Mouse (Mus musculus) T-cell, adult 66 days (primary cell): ENCODE data around the gene Efhd1. TPM values are rescaled to one million over a fixed set of nuclear protein-coding genes. Genes with fewer than 3 reads are reported as not detected.

Source experiments
- total RNA-seq, 2 experiments: library from RNA; stranded (reverse); gene quantifications; 3 replicates in 1 of 2; 4 replicates in 1 of 2; pipeline ENCODE4 v1.2.4; 2023

Gene Efhd1
- not detected for total RNA-seq

DNA sequence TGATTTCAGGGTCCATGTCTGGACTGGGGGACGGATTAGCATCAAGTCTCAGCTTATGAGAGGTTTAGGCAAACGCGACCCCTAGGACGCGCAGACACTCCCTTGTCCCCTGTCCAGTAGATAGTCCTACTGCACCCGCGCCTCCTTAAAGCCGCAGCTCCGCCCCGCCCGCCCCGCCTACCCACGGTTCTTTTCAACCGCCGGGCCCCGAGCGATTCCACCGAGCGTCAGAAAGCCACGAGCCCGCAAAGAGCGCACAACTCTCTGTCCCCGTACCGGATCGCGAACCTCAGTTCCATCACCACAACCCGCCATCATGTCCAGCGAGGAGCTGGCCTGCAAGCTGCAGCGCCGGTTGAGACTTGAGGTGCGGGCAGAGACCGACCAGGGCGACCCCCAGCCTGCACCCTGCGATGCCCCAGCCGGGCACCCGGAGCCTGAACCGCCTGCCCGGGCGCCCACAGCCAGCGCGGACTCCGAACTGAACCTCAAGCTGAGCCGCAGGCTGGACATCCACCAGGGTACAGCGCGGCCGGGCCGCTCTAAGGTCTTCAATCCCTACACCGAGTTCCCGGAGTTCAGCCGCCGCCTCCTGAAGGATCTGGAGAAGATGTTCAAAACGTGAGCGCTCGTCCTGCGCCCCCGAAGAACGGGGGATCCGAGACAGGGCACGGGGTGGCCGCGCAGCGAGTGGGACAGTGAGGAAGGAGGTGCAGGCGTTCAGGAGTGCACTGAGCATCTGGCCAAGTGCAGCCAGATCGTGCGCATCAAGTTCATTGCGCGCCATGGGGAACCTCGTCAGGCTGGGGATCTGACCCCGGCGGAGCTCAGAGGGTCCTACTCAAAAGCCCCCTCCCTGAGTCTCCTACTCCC, at the start of gene Efhd1:
Efhd1 (plus strand) TSS at position 230 of the 873 bp plus-strand sequence.

DNA sequence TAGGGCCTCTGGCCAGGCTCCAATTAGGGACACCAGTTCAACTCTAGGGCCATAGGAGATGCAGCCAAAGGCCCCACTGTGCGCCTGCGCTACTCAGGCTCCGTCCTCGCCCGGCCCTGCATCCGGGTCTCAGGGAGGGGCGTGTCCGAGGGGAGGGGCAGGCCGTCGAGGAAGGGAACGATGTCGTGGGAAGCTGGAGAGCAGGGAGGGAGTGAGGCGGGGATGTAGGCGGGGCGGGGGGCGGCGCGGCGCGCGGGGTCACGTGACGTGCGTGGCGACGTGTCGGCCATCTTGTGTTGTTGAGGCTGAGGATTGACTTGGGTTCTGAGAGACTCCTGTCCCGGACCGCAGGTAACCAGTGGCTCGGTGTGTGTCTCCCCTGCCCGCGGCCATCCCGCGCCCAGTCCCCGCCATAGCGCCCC, 62.6 kb downstream of the Efhd1 start, which contains the start of gene Gigyf2:
Gigyf2 (plus strand) TSS at position 257 of the 422 bp plus-strand sequence.

Other genes starting within 250 kb of the Efhd1 start
- not detected for gene Alppl2, start 174.4 kb upstream of the Efhd1 start, total RNA-seq
- not detected for gene Alpi, start 162.8 kb upstream of the Efhd1 start, total RNA-seq
- not detected for gene Akp3, start 139.4 kb upstream of the Efhd1 start, total RNA-seq
- 1 to 10 TPM in 1 of 2 experiments, not detected in 1; 1.6 TPM for gene Ecel1, start 107.8 kb upstream of the Efhd1 start, total RNA-seq
- gene Prss56, start 81.0 kb upstream of the Efhd1 start, total RNA-seq = not detected
- gene Chrnd, start 73.8 kb upstream of the Efhd1 start, total RNA-seq = not detected
- not detected for gene Chrng, start 59.7 kb upstream of the Efhd1 start, total RNA-seq
- 100 to 1,000 TPM; 138 to 147 TPM for gene Eif4e2, start 50.4 kb upstream of the Efhd1 start, total RNA-seq
- gene Gigyf2, start 62.6 kb downstream of the Efhd1 start, total RNA-seq = 100 to 1,000 TPM; 128 to 137 TPM
- not detected for gene Kcnj13, start 130.4 kb downstream of the Efhd1 start, total RNA-seq
- not detected for gene Snorc, start 205.9 kb downstream of the Efhd1 start, total RNA-seq
- not detected for gene Neu2, start 245.5 kb downstream of the Efhd1 start, total RNA-seq